Mouse (Mus musculus): ENCODE results near the gene Dbn1. TPM values are rescaled to one million over a fixed set of nuclear protein-coding genes. Genes with fewer than 3 reads are reported as not detected.
"Not testable (repeated sequence)": the region's sequence is repeated elsewhere in the genome, so short reads cannot be mapped to it uniquely, and the experiment has no call there.

Gene Dbn1
- total RNA-seq, 2 experiments from 2014 or later = not detected

- no peak for ATAC-seq (replicated peaks; ENCODE audit: low FRiP score, low TSS enrichment, poor library complexity, severe bottlenecking)
These were observed 24.4 kb downstream of the Dbn1 start for GRCm38 (mm10) chr13:55463399-55464026.

- no peak for ATAC-seq (replicated peaks; ENCODE audit: low FRiP score, low TSS enrichment, poor library complexity, severe bottlenecking)
These were observed 24.9 kb downstream of the Dbn1 start for GRCm38 (mm10) chr13:55462965-55463364.

GRCm38 (mm10) chr13:55451785-55452549 is 35.9 kb downstream of the Dbn1 start:
- ATAC-seq (replicated peaks; ENCODE audit: low FRiP score, low TSS enrichment, poor library complexity, severe bottlenecking) = no peak

GRCm38 (mm10) chr13:55451296-55451695 is 36.6 kb downstream of the Dbn1 start:
- ATAC-seq (replicated peaks; ENCODE audit: low FRiP score, low TSS enrichment, poor library complexity, severe bottlenecking) = no peak

DNA sequence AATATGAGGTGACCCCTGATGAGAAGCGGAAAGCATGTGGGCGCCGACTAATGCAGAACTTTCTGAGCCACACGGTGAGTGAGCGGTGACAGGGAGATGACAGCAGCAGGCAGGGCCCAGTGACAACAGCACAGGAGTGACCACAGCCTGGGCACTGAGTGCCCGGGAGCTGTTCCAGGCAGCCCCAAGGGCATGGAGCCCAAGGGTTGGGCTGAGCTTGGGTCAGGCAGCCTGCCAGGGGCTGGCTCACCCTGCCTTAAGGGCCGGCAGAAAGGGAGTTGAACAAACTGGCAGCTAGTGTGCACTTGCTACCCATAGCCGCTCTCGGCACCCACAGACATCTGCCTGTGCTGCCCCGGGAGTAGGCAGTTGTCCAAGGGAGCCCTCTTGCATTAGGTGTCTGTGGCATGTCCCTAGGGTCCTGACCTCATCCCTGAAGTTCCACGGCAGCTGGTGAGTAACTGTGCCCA is 37.4 kb downstream of the Dbn1 start:
- no peak for ATAC-seq (replicated peaks; ENCODE audit: low FRiP score, low TSS enrichment, poor library complexity, severe bottlenecking)

DNA sequence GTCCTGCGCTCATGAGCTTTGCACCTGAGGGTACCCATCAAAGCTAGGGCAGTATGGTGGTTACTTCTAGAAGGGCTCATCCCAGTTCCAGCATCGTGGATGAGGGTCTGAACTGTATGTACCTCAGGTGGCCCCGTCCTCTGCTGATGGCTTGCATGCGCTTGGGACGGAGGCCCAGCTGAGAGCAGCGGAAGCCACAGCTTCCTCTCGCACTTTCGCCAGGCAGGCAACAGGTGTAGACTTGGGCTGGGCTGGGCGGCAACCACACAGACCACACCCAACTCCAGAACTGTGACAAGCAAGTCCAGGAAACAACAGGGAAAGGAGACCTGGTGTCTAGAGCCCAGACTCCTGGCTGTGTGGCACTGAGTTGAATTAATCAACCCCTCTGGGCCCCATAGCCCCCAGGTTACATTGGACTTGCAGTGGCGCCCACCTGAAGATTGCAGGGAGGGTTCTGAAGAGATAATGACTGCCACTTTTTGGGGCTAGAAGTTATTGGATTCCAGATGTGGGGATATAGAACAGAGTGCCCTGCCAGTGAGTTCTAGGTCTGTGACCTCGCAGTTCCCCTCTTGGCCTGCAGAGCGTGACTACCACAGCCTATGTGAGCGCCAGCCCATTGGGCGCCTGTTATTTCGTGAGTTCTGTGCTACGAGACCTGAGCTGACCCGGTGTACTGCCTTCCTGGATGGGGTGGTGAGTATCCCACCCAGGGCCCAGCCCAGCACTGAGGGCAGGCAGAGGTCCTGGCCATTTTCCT is 38.1 kb downstream of the Dbn1 start:
- ATAC-seq (replicated peaks; ENCODE audit: low FRiP score, low TSS enrichment, poor library complexity, severe bottlenecking) = no peak

DNA sequence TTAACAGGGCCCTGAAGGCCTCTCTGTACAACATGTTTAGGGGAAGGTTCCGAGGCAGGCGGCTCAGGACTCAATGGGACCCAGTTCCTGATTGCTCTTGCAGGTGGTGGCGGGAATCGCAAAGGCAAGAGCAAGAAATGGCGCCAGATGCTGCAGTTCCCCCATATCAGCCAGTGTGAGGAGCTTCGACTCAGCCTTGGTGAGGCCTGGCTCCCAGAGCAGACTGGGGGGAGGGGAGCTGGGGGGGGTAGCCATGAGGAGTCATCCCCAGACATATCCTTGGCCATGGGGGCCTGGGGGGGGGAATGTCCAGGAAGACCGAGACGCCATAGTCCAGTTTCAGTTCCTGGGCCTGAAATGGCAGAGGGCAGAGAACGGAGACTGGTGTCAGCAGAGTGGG is 38.7 kb downstream of the Dbn1 start:
- ATAC-seq (replicated peaks; ENCODE audit: low FRiP score, low TSS enrichment, poor library complexity, severe bottlenecking) = no peak

DNA sequence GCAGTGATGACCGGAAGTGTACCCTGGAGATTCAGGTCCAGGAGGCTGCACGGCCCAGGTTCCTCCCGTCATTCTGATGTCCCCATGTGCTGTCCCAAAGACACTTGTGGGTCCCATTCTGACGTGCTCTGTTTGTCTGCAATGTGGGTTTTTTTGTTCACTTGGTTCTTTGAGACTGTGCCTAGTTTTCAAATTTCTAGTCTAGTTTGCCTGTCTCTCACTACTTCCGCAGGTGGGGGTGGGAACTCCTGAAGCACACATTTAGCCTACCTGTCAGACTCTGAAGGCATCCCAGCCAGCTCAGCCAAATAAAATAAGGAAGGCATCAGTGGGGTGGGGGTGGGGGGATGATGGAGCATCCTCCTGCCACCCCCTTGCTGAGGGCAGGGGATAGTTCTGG is 39.8 kb downstream of the Dbn1 start:
- no peak for ATAC-seq (replicated peaks; ENCODE audit: low FRiP score, low TSS enrichment, poor library complexity, severe bottlenecking)

DNA sequence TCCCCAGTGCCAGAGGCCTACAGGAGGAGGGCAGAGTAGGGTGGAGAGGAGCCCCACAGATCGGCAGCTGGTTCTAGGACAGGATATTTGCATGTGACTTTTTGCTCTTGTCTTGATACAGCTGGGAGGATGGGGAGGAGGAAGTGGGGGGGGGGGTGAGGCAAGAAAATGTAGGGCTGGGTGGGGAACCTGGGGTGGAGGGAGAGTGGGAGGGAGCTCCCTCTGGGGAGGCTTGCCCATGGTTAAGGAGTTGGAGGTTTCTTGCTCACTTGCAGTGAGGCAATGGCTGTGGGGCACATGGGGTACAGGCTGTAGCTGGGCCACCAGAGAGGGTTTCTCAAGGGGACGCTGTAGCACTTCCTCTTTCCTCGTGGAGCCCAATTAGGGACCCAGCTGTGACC is 40.4 kb downstream of the Dbn1 start:
- ATAC-seq (replicated peaks; ENCODE audit: low FRiP score, low TSS enrichment, poor library complexity, severe bottlenecking) = no peak

DNA sequence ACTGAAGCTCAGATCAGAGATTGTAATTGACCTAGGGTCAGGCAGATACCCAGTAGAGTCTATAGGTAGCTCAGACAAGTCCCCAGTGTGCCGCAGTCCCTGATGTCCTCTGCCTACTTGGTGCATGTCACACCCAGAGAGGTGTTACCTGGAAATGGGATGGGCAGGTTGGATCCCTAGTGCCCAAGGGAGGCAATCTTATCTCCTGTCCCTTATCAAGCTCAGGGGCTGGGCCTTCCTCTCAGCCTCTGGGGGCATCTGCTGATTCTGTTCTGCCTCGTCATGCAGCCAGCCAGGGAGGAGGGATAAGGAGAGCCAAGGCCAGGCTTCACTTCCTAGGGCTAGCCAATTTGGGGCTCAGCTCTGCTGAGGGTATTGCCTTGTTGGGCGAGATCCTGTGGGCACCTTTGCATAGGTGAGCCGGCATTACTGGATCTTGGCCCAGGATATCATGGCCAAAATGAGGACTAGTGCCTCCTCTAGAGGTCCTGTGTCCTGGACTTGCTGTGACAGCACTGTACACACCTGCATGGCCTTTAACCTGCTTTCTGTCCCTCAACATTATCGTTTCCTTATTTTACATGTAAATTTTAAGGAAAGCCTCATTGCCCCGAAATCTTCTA is 41.3 kb downstream of the Dbn1 start:
- peak; percentile 57 for ATAC-seq (replicated peaks; ENCODE audit: low FRiP score, low TSS enrichment, poor library complexity, severe bottlenecking)

- ATAC-seq (replicated peaks; ENCODE audit: low FRiP score, low TSS enrichment, poor library complexity, severe bottlenecking) = no peak
These were observed 42.4 kb downstream of the Dbn1 start for GRCm38 (mm10) chr13:55445361-55446091.

- peak; percentile 85 for ATAC-seq (replicated peaks; ENCODE audit: low FRiP score, low TSS enrichment, poor library complexity, severe bottlenecking)
These were observed 43.0 kb downstream of the Dbn1 start, which contains the start of gene Grk6 for GRCm38 (mm10) chr13:55444937-55445315. Gene Grk6, plus strand, starts transcription at chr13:55445072.

GRCm38 (mm10) chr13:55444286-55444936 is 43.5 kb downstream of the Dbn1 start:
- ATAC-seq (replicated peaks; ENCODE audit: low FRiP score, low TSS enrichment, poor library complexity, severe bottlenecking) = peak; percentile 12

GRCm38 (mm10) chr13:55443799-55444285 is 44.1 kb downstream of the Dbn1 start:
- no peak for ATAC-seq (replicated peaks; ENCODE audit: low FRiP score, low TSS enrichment, poor library complexity, severe bottlenecking)

- not testable (repeated sequence) for ATAC-seq (replicated peaks; ENCODE audit: low FRiP score, low TSS enrichment, poor library complexity, severe bottlenecking)
These were observed 50.7 kb downstream of the Dbn1 start for GRCm38 (mm10) chr13:55437111-55437629.

DNA sequence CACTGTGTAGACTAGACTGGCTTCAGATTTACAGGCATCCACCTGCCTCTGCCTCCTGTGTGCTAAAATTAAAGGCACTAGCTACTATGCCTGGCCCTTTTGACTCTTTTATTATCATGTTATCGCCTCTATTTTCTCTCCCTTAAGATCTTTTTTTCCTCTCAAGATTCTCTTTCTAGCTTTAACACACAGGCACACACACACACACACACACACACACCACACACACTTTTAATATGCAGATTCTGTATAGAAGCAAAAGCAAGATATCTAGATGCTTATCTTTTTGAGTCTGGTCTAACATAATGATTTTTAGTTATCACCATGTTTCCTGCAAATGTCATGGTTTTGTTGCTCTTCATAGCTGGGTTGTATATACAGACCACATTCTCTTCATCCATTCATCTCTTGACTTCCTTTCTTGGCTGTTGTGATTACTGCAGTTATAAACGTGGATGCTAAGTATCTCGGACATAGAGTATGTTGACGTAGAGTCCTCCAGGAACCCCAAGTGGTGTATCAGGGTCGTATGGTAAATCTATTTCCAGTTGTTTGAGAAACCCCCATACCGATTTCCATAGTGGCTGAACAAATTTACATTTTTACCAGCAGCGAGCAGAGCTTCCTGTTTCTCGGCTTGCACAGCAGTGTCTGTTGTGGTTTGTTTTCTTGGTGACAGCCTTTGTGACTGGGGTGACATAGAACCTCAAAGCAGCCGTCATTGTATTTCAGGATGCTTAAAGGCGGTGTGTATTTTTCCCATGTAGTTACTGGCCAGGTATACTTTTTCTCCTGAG is 55.8 kb downstream of the Dbn1 start:
- ATAC-seq (replicated peaks; ENCODE audit: low FRiP score, low TSS enrichment, poor library complexity, severe bottlenecking) = no peak

- no peak for ATAC-seq (replicated peaks; ENCODE audit: low FRiP score, low TSS enrichment, poor library complexity, severe bottlenecking)
These were observed 57.3 kb downstream of the Dbn1 start for GRCm38 (mm10) chr13:55430566-55430965.
